Mouse (Mus musculus) Muller cell, postnatal 12 days (primary cell): ENCODE data around the gene Gadd45gip1.

ENCODE experiments used
- DNase-seq: peaks from one replicate; pipeline ENCODE4 v3.0.0-alpha.2; 2015; ENCODE audit errors: inconsistent ontology term

Gene Gadd45gip1

DNA sequence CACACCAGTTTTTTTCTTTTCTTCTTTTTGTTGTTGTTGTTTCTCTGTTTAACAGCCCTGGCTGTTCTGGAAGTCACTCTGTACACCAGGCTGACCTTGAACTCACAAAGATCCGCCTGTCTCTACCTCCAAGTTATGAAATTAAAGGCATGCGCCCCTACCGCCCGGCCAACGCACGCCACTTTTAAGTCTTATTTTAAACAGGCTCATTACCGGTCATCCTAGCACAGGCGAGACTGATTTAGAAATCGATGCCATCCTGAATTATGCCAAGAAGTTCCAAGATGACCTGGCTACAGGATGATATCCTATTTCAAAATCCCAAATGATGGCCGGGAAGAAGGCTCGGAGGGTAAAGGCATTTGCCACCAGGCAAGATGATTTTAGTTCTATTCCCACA lies at the start of gene Gadd45gip1:
Gadd45gip1 (plus strand) TSS at position 33 of the 400 bp plus-strand sequence.
- peak; percentile 25 for DNase-seq

DNA sequence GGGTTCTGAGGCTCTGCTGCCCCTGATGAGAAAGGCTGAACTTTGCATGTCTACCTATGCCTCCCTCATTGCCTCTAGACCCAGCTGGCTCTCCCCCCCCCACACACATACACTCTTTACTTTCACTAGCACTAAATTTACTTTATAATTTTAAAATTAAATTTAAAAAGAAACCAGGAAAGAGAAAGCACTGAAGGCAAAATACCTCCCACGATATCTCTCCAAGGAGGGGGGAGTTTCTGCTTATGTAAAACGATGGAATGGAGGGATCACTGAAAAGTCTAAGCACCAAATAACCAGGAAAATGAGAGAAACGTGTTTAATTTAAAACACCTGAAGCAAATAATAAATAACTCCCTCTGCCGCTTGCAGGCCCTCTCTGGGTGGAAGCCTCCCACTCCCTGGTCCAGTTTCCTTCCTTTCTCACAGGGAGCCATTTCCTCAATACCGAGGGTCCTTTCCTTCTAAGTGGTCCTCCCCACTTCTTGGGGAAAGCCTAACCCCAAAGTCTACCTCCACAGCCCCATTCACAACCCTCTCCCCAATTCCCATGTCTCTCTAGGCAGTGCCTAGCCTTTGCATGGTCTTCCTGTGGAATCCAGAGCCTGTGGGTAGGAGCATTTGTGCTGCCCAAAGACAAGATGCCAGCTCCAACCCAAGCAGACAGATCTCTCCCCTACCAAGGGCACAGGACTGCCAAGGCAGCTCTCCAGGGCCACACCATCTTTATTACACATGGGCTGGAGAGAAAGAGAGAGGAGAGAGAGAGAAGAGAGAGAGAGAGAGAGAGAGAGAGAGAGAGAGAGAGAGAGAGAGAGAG lies 49.4 kb upstream of the Gadd45gip1 start:
- peak; percentile 51 for DNase-seq

DNA sequence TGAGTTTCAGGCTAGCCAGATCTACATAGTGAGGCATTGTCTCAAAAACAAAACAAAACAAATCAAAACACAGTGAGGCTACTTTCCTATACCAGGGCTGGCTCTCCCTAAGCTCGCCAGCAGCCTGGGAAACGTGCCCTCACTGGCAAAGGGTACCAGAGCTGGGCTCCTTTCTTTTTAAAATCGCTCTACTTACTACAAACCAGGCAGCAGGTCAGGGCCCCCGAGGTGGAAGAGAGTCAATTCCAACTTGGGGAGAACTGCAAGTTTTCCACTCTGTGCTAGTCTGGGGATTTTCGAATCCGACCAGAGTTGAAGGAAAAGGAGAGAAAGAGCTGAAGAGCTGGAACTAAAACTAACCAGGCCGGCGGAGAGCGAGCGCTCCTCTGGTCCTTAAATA lies 48.6 kb upstream of the Gadd45gip1 start:
- peak; percentile 70 for DNase-seq

DNA sequence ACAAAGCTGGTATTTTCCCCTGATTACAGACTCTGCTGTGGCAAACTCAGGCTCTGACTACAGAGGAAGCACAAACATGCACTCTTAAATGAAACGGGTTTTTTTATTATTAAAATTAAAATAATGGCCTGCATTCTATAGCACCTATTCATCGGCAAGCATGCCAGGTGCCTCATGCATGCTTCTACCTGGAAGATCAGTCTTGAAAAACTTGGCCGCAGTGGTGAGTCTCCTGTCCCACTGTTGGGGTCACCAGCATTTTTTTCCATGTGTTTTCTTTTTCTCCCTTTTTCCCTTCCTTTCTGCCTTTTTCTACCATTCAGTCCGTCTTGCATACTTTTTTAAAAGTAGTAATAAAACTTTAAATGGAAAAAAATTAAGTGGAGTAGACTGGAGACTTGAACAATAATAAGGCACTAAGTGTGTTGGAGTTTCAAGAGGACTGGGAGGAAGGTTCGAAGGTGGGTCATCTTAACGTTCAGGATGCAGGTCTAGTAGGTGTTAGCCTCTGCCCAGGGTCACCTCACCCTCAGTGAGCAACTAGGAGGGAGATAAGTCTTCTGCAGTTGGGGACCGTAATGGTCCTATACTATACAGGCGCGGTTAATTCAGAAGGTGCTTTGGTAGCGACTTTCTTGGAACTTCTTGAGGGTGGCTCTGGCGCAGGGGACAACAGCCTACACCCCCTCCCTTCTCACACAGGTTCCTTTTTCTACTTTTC lies 48.0 kb upstream of the Gadd45gip1 start:
- peak; percentile 56 for DNase-seq

DNA sequence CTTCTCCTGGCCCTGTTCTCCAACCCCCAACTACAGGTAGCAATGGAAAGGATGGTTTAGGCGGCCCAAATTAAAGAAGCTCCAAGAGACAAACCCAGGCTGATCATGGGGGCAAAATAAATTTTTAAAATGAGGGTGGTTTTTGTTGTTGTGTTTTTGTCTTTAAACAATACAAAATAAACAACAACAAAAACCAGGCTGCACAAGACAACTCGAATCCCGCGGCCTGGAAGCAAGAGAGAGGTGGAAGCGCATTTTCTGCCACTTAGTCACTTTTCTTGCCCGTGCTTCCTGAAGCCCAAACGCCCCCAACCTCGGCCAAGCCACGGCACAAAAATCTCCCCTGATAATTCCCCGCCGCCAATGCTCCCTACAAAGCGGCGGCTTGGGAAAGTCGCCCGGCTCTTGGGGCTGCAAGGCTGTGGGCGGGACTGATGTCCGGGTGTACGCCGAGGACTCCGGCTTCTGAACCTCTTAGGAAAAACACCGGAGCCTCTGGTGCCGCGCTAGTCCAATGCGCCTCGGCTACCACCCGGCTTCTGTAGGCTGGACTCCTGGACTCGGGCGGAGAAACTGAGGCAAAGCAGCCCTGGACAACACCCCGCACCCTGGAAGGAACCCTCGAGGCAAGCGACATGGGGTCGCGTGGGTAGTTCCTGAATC lies 47.3 kb upstream of the Gadd45gip1 start:
- DNase-seq = peak; percentile 81

DNA sequence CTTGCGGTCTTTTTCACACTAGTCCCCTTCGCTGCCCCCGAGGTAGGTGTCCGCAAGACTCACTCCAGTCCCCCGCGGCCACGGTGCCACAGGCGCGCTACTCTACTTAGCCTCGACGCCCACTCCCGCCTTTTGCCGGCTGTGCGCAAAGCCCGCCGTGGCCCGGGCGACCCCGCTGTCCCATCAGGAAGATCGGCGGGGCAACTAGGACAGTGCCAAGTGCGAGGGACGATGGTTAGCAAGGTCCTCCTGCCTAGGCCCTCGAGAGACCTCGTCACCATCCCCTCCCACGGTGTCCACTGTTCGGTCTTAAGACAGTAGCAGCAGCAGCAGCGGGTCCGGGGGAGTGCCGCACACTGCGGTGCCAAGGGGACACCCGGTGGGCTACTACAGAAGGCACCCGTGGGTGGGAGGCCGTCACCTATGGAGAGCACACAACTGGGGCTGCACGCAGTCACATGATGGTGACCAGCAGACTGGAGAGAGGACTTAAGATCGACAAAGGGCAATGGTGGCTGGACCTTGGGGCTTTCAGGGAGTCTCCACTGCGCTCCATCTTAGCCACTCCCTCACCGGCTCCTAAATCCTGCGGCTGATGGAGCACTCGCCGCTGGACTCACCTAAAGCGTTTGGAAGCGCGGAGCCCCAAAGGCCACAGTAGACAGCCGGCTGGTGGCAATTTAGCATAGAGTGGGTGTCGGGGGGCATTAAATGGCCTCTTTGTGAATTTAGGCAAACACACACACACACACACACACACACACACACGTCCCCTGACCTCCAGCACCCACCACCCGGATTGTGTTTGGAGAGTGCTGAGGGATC lies 46.4 kb upstream of the Gadd45gip1 start:
- peak; percentile 73 for DNase-seq

DNA sequence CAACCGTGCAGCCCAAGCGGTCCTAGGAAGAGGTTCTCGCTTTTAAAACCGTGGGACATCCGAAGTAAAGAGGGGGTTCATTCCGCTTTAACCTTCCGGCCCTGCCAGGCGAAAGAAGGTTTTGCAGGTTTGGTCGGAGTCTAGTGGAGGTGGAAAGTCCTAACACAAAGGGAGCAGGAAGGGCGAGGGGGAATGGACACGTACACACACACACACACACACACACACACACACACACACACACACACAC lies 45.9 kb upstream of the Gadd45gip1 start:
- no peak for DNase-seq

DNA sequence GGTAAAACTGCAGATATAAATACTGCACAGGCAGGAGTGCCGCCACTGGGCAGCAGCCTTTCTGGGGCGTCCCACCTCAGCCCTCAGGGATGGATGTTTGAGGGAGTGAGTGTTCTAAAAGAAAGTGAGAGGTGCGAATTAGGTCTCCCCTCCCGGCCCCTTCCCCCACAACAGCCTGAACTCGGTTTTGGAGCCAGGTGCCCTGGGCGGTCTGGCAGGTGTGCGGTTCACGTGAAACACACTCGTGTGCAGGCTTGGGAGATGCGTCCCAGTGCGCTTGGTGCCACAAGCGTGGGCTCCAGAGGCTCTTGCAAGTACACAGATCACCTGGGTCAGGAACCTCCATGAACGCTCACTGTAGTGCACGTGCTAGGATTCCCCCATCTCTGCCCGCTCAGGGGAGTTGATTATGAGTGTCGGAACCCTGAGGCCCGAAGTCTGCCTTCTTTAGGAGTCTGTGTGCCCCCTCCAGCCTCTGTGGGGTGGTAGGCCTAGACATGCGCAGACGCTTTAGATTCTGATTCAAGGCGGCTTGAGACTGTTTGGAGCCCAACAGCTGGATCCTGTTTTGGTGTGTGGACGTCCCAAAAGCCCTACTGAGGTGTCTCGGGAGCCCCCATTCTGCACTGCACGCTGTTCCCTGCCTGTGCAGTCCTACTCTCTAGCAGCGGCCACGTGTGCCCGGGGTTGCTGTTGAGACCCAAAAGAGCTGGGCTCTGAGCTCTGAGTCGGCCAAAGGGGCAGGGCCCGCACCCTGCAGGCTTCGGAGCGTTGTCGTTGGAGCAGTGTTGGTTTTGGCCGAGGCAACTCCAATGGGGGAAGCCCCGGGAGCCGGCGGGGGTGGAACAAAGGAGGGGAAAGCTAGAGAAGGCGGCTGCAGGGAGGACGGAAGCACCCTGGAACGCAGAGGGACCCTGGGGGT lies 45.3 kb upstream of the Gadd45gip1 start:
- peak; percentile 96 for DNase-seq

DNA sequence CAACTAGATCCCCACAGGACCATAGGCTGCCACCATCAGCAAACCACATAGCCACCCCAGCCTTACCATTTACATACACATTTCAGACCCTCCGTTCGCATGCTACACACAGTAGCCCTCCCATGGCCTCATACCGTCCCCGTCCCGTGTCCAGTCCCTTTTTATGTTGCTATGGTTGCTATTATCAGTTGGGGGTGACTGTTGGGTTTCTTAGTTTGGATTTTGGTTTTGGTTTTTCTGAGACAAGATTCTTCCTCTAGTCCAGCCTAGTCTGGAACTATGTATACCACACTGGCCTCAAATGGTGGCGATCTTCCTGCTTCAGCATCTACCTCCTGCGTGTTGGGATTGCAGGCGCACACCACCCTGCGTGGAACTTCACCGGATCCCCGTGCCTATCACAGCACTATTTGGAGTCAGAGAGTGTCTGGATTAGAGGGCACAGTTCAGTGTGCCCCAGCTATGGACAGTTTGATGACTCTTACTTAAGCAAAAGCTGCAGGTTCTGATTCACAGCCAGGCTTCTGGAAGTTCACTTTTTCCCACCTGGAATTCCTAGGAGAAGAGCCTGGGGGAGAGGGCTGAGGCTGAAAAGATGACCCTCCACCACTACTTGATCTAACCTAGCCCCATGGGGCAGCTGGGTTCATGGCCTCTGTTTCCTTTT lies 44.4 kb upstream of the Gadd45gip1 start:
- no peak for DNase-seq

DNA sequence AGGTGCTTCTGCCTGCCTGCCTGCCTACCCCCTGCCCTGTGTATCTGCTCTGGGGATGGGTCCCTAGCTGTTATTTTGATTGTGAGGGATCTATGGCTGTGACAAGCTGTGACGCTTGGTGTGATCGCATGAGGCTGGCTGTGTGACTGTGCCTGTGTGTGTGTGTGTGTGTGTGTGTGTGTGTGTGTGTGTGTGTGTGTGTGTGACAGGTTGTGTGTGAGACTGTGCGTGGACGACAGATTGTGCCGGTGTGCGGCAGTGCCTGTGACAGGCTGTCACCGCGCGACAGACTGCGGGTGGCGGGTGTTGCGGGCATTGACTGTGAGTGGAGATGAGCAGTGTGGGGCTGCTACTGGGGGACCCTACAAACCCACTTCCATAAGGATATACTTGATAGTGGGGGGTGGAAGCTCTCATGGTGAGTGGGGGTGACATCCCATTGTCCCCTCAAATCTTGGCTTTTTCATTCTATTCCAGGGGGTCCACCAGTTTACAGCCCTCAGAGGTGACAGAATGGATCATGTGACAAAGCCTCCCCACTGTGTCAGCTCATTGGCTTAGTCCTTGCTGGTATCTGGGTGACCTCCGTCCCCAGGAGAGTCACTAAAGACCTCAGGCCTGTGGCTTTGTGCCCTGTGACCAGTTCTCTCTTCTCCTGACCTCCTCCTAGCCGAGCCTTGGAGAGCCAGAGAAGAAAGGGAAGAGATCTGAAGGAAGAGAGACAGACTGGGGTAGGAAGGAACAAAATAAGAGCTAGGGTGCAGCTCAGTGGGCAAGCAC lies 43.6 kb upstream of the Gadd45gip1 start:
- DNase-seq = no peak

DNA sequence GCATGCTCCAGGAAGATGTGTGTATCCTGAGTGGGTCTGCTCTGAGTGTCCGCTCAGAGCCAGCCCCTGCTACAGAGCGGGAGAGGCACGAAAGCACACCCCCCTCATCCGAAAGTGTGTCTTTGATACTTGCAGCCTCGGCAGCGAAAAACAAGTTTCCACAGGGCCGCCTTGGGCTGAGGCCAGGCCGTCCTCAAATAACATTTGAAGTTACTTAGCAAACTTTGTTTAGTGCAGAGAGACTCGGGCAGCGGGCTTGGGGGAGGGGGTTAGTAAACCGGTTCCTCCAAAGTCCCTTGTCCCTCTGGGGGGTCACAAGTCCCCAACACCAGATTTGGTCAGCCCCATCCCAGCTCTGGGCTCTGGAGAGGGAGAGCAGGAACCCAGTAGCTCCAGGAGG lies 42.4 kb upstream of the Gadd45gip1 start:
- peak; percentile 72 for DNase-seq

DNA sequence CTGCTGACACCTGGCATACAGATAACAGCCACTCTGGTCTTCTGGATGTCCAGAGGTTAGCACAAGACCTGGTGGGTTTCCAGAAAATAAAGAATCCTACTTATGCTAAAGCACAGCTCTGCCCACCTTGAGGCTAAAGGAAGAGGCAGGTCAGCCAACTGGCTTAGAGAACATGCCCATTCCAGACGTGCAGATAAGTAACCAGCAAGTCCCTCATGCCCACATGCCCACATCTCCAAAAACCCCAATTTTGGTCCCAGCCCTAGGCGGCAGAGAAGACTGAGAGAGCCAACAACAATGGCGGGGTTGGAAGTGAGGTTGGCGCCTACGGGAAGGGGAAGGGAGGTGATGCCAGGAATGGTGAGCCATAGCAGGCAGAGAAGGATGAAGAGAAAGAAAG lies 42.0 kb upstream of the Gadd45gip1 start:
- DNase-seq = peak; percentile 41

DNA sequence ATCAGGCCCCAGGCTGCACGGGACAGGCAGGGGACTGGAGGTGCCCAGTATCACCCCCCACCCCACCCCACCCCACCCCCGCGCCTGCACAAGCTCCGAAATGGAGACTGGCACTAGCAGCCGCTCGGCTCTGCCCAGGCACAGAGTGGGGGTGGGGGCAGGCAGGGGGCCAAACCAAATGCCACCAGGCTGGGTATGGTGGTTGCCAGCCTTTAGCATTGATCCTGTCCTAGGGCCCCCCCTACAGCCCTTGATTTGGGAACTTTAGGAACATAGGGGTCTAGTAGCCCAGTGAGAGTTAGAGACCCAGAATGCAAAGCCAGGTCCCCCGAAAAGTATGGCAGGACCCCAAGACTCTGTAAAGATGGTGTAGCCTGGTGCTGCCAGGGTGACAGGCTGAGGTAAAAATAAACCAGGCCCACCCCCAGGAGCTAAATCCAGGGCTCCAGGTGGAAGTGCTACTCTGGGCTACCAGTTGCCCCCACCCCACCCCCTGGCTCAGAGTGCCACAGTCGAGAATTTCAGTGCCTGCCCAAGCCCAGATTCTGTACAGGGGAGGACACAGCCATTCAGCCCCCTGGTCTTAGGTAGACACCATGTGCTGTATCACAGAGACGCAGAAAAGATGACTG lies 41.4 kb upstream of the Gadd45gip1 start:
- peak; percentile 61 for DNase-seq

DNA sequence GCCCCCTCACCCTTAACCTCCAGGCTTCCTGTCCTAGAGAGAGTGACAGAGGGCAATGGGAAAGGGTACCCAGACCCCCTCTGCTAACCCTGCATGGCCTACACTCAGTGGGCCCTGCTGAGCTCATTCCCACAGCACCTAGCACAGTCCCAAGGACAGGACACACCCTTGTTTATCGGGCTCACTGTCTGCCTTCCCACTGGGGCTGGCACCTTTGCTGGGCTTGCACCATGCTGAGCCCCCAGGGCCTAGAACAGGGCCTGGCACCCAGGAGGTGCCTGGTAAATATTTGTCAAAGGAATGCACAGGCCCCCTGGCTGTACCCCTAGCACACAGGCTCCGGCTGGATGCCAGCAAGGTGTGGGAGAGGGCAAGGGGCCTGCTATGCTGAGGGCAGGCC lies 40.8 kb upstream of the Gadd45gip1 start:
- DNase-seq = no peak

DNA sequence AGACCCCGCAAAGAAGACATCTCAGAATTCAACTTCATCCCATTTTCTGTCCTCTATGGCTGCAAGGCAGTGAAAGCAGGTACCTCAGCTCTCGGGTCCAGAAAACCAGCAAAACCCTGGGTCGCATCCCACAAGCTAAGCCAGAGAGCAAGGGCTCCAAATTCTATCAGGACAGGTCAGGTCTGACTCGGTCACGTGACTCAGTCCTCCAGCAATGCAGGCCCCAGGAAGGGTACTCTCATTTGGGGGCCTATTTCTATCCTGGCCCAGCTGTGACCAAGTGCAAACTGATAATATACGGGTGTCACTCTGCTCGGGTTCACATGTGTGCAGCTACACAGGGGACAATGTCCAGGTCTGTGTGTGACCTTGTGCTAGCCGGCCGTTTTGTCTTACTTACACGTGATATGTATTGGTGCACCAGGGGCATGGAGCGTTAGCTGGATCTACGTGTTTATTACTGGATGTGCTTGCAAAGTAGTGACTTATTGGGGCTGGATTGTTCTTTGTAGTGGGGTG lies 38.8 kb upstream of the Gadd45gip1 start:
- DNase-seq = peak; percentile 29

DNA sequence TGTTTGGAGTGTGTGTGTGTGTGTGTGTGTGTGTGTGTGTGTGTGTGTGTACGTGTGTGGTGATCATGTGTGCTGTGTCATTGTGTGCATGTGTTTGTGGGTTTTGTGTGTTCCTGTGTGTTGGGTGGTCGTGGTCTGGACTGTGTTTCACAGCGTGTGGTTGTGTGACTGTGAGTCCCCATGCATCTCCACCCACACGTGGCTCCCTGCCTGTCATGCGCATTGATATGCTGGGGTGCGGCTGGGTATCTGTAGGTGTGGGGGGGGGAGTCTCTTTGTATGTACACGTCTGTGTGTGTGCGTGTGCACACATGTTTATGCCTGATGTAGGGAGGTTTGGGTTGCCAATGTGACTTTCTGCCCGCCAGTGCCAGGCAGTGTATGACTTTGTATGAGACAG lies 38.2 kb upstream of the Gadd45gip1 start:
- no peak for DNase-seq

DNA sequence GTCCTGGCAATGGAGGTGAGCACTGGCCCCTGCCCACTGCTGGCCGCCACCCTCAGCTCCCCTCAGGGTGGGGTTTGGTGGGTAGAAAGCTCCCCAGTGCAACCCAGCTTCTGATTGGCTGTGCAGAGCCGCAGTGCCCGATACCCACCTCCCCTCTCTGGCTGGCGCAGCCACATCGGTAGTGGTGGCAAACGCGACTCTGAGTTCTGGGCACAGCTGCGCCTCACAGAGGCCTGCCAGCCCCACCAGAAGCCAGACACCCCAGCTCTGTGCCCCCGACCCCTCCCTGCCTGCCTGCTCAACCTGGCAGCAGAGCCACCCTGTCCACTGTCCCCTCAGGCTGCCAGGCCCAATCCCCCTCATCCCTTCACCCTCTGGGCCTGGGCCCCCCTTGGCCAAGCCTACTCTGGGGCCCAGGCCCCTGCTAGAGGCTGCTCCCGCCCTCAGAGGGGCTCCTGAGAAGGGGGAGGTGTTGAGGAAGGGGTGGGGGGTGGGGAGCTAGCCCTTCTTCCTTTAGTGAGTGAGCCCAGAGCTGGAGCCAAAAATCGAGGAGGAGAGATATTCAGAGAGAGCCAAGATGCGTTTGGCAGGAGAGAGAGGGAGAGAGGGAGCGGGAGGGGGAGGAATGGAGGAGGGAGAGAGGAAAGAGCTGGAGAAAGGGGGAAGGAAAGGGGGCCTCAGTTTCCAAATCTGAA lies 37.4 kb upstream of the Gadd45gip1 start:
- peak; percentile 91 for DNase-seq

DNA sequence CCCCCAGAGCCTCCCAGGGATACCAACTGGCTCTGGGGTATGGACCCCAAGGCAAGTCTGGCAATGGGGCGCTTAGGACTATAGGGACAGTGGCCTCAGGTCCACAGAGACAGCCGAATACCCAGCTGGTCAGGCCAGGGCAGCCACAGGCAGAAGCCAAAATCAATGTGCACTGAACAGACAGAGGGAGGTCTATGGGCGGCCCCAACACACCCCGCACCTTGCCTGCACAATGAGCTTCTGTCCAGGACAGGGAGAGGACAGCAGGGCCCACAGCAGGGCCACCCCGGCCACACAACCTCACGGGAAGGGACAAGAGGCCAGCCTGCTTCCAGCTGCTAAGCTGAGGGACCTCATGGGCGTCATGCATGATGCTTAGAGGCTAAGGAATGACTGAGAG lies 36.8 kb upstream of the Gadd45gip1 start:
- DNase-seq = peak; percentile 86
